Mouse (Mus musculus) cerebellum, postnatal 25 days (tissue): ENCODE data around the gene Wnt3.
A peak's percentile ranks its signal among the peaks of the same experiment; 100 is the strongest.

Experiments
- DNase-seq, 2 experiments: peaks; one replicate each; pipeline ENCODE4 v3.0.0; 2021; ENCODE audit warnings: mixed read lengths in 2 of 2

Wnt3 gene

GRCm38 (mm10) chr11:103848287-103848686 lies 74.3 kb downstream of the Wnt3 start:
- no peak for DNase-seq

DNA sequence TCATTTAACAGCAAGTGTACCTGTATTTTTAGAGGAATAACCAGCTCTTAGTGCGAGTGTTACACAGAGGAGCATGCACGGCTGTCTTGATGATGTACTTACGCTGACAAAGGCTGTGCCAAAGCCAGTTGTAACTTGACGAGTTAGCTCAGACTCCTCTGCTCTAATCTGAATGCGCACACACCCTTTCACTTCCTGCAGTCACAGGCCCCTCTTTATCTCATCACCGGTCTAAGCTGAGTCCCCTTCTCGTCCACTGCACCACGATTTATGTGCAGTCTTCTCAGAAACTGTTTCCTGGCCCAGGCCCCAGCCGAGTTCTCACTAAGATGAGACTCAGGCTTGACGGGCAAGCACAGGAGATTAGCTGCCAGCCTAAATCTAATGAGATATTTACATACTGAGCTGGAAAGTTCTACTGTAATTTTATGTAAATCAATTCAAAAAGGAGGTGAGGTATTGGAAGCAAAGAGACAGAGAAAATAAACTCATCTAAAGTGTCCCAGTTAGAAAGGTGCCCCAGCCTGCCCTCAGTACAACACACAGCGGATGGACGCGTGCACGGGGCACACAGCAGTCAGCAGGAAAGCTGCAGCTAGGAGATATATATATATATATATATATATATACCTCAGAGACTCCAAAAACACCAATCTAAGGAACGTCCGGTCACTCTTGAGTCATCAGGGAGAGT lies 78.8 kb downstream of the Wnt3 start:
- no peak for DNase-seq

GRCm38 (mm10) chr11:103853284-103853920 lies 79.5 kb downstream of the Wnt3 start:
- peak in 1 of 2 experiments; percentile 29 for DNase-seq

DNA sequence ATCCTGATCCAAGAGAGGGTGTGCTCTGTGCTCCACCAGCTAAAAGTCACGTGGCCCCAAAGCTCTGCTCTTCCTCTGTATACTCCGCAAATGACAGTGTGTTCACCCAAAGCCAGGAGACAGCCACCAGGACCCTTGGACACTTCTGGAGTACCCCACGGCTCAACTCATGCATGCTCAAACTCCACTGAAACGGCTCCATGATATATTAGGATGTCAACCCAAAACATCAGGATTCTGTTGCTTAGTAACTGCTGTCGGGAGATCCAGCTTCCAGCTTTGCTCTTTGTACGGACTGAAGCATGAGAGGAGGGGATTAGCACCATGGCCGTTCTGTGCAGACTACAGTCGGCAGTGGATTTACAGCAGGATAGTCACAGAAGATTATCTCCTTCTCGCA lies 80.3 kb downstream of the Wnt3 start:
- no peak for DNase-seq

- no peak for DNase-seq
Observed at GRCm38 (mm10) chr11:103856641-103857040, 82.7 kb downstream of the Wnt3 start.

GRCm38 (mm10) chr11:103858760-103859159 lies 84.8 kb downstream of the Wnt3 start:
- DNase-seq = no peak

DNA sequence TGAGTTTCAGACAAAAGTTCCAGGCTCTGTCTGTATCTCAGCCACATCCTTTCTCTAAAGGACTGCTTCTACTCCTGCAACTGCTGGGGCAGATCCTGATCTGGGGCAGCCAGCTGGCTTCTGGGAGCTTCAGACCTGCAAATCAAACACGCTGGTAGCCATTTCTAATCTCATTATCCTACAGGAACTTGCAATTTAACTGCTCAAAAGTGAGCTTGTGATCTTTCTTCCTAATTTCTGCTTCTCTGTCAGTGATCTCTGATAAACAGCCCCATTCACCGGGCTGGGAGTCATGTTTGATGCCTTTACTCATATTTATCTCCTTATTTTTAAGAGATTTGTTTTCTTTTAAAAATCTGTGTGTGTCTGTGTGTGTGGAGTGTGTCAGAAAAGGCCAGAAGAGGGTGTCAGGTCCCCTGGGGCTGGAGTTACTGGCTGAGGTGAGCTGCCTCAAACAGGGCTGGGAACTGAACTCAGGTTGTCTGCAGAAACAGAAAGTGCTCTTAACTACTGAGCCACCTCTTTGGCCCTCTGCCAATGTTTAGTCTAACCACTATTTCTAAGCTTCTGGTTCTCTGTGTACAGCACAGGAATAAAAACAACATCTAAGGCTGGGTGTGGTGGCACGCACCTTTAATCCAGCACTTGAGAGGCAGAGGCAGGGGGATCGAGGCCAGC lies 86.1 kb downstream of the Wnt3 start:
- no peak for DNase-seq

DNA sequence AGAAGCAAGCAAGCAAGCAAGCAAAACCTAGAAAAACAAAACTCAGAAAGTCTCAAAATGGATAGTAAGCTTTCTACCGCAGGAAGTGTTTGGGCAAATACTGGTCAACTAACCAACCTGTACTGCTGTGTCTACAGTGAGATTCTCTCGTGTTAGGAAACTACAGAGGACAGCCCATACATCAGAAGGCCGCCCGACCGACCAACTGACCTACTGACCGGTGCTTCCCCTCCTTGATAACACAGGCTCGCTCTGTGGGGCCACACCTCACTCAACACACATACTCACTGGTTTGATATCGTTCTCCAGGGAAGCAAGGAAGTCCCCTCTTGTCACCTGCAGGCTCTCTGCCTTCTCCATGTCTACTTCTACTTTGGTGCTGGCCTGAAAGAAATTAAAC lies 89.0 kb downstream of the Wnt3 start:
- no peak for DNase-seq

- no peak for DNase-seq
Observed at GRCm38 (mm10) chr11:103864486-103864885, 90.5 kb downstream of the Wnt3 start.

DNA sequence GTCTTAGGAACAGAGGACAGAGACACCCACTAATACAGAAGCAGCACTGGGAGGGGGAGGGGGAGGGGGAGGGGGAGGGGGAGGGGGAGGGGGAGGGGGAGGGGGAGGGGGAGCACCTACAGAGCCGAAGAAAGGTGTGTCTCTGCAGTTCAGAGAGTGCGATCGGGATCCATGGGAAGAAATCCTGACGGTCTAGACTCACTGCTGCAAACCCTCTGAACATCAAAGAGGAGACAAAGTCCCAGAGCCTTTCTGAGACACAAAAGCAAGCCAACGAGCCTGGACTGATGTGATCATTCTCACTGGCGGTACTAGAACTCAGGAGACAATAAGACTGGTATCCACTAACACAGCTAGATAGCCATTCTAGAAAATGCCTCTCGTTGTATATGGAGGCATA lies 91.4 kb downstream of the Wnt3 start:
- no peak for DNase-seq
